Mouse (Mus musculus): ENCODE data around the gene Filip1l. TPM values are rescaled to one million over a fixed set of nuclear protein-coding genes. Genes with fewer than 3 reads are reported as not detected.

The Filip1l gene
- polyA plus RNA-seq, 1 experiment from 2014 or later: 3.0 TPM

GRCm38 (mm10) chr16:57340613-57340898, 12.3 kb upstream of the Filip1l start:
- DNase-seq (no peak), ATAC-seq (ENCODE audit: low FRiP score, low TSS enrichment) (no peak)
- H3K9me3 ChIP-seq (ENCODE audit: control insufficient read depth, low read length): no peaks in the 10 kb centered on the region
- no peak overlapping the region for H3K9ac ChIP-seq (replicated peaks; ENCODE audit: low read length)
- H3K4me3 ChIP-seq (replicated peaks; ENCODE audit: low read depth, low read length): no peak overlapping the region
- WGBS: 53% methylated on average over 5 of the region's 5 CpGs
- no peaks in the 10 kb centered on the region for H3K27me3 ChIP-seq (ENCODE audit: control insufficient read depth, insufficient read depth, low read length)
- no peak overlapping the region for H3K27ac ChIP-seq (replicated peaks; ENCODE audit: low read depth, low read length)
- no peaks in the 10 kb centered on the region for H3K36me3 ChIP-seq (ENCODE audit: control insufficient read depth, insufficient read depth, low read length)
- no peaks in the 10 kb centered on the region for H3K4me1 ChIP-seq (ENCODE audit: control insufficient read depth, insufficient read depth, low read length)
- H3K4me2 ChIP-seq (ENCODE audit: low read length): no peak overlapping the region

DNA sequence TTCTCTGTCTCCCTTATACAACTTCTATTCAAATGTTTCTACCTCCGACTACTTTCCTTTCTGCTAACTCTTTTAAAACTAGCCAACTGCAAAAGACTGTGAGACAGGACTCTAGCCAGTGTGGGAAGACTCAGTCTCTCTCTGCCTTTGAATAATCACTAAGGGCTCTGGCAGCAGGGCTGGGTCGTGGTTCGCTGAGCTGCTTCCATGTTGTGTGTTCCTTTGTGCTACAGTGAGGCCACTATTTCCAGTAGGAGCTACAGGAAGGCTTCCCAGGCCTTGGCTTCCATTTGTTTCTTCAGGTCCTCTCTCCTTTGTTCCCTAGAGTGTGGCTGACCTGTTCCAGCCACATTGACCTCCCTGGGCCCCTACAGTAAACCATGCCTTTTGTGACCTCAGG, 6.6 kb upstream of the Filip1l start:
- no peaks in the 10 kb centered on the region for H3K36me3 ChIP-seq (ENCODE audit: control insufficient read depth, insufficient read depth, low read length)
- H3K27ac ChIP-seq (replicated peaks; ENCODE audit: low read depth, low read length): no peak overlapping the region
- H3K4me2 ChIP-seq (ENCODE audit: low read length): no peak overlapping the region
- H3K9me3 ChIP-seq (ENCODE audit: control insufficient read depth, low read length): no peaks in the 10 kb centered on the region
- whole genome bisulfite sequencing: 47% methylated on average over 3 of the region's 3 CpGs
- no peaks in the 10 kb centered on the region for H3K27me3 ChIP-seq (ENCODE audit: control insufficient read depth, insufficient read depth, low read length)
- H3K9ac ChIP-seq (replicated peaks; ENCODE audit: low read length): no peak overlapping the region
- ATAC-seq (ENCODE audit: low FRiP score, low TSS enrichment) (no peak), DNase-seq (no peak)
- H3K4me3 ChIP-seq (replicated peaks; ENCODE audit: low read depth, low read length): no peak overlapping the region
- no peaks in the 10 kb centered on the region for H3K4me1 ChIP-seq (ENCODE audit: control insufficient read depth, insufficient read depth, low read length)

DNA sequence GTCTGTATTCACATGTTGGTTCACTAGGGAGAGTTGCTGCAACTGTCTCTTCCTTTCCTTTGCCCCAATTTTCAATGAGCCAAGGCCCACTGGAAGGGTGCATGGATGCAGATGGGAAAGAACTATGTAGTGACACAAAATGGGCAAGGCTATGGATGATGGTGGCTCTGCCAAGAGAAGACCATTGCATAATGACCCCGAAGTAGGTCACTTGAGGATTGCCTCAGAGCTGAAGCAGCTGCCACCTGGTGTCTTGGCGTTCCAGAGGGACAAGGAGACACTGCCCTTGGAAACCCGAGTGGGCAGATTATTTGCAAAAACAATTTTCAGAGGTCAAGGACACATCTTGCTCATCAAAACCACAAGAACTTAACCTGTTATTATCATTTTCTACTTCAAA, 3.9 kb upstream of the Filip1l start:
- DNase-seq (no peak), ATAC-seq (ENCODE audit: low FRiP score, low TSS enrichment) (no peak)
- 86% methylated on average over 3 of the region's 3 CpGs for WGBS

DNA sequence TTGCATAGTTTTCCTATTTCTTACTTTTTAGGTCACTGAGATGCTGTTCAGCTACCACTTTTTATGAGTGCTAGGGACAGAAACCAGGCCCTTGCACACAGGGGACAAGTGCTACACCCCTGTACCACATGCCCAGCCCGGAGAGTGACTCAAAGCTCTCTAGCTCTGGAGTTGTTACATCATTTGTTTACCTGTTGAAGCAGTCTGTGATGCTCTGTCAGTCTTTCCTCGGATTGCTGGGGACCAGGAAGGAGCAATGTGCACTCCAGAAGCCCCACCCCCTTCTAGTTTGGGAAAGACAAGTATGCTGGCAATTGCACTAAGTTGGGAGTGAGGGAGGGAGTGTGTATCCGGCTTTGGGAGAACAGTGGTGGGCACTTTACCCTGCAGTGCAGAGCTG, 3.2 kb upstream of the Filip1l start:
- Histone ChIP-seq H3K4me3 (replicated peaks; ENCODE audit: low read depth, low read length) (no peak overlapping the region), H3K9ac (replicated peaks; ENCODE audit: low read length) (no peak overlapping the region), H3K4me2 (ENCODE audit: low read length) (no peak overlapping the region), H3K27me3 (ENCODE audit: control insufficient read depth, insufficient read depth, low read length) (no peaks in the 10 kb centered on the region), H3K4me1 (ENCODE audit: control insufficient read depth, insufficient read depth, low read length) (no peaks in the 10 kb centered on the region), H3K36me3 (ENCODE audit: control insufficient read depth, insufficient read depth, low read length) (no peaks in the 10 kb centered on the region), H3K27ac (replicated peaks; ENCODE audit: low read depth, low read length) (no peak overlapping the region), H3K9me3 (ENCODE audit: control insufficient read depth, low read length) (no peaks in the 10 kb centered on the region)
- DNase-seq (no peak), ATAC-seq (ENCODE audit: low FRiP score, low TSS enrichment) (no peak)
- whole genome bisulfite sequencing: 63% methylated on average over 3 of the region's 3 CpGs

More for the DNA sequence above, 3.9 kb upstream of the Filip1l start:
- Histone ChIP-seq H3K4me2 (ENCODE audit: low read length) (no peak overlapping the region), H3K4me1 (ENCODE audit: control insufficient read depth, insufficient read depth, low read length) (no peaks in the 10 kb centered on the region), H3K27me3 (ENCODE audit: control insufficient read depth, insufficient read depth, low read length) (no peaks in the 10 kb centered on the region), H3K9ac (replicated peaks; ENCODE audit: low read length) (no peak overlapping the region), H3K4me3 (replicated peaks; ENCODE audit: low read depth, low read length) (no peak overlapping the region), H3K27ac (replicated peaks; ENCODE audit: low read depth, low read length) (no peak overlapping the region), H3K36me3 (ENCODE audit: control insufficient read depth, insufficient read depth, low read length) (no peaks in the 10 kb centered on the region), H3K9me3 (ENCODE audit: control insufficient read depth, low read length) (no peaks in the 10 kb centered on the region)

GRCm38 (mm10) chr16:57353166-57353721, 351 bp downstream of the Filip1l start:
- no peaks in the 10 kb centered on the region for H3K9me3 ChIP-seq (ENCODE audit: control insufficient read depth, low read length)
- no peak overlapping the region for H3K9ac ChIP-seq (replicated peaks; ENCODE audit: low read length)
- no peak overlapping the region for H3K4me3 ChIP-seq (replicated peaks; ENCODE audit: low read depth, low read length)
- no peak overlapping the region for H3K27ac ChIP-seq (replicated peaks; ENCODE audit: low read depth, low read length)
- H3K27me3 ChIP-seq (ENCODE audit: control insufficient read depth, insufficient read depth, low read length): no peaks in the 10 kb centered on the region
- no peak for DNase-seq
- no peak overlapping the region for H3K4me2 ChIP-seq (ENCODE audit: low read length)
- 87% methylated on average over 11 of the region's 11 CpGs for WGBS
- no peaks in the 10 kb centered on the region for H3K4me1 ChIP-seq (ENCODE audit: control insufficient read depth, insufficient read depth, low read length)
- ATAC-seq (ENCODE audit: low FRiP score, low TSS enrichment): no peak
- H3K36me3 ChIP-seq (ENCODE audit: control insufficient read depth, insufficient read depth, low read length): no peaks in the 10 kb centered on the region

DNA sequence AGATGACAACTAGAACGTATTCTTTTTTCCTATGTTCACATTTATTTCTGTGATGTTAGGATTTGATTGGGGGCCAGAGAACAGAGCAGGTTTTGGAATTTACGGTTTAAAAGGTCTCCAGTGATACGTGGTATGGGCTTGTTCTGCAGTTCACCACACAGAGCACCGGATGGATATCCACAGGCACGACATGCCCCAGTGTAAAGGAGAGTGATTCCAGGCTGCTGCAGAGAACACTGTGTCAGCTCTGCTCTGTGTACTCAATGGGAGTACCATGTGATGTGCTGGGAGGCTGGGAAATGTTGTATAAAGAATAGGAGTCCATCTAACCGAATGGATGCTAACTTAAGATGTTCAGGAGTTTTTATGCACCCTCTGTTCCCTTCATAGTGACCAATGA, 1.0 kb downstream of the Filip1l start:
- H3K9me3 ChIP-seq (ENCODE audit: control insufficient read depth, low read length): no peaks in the 10 kb centered on the region
- no peak overlapping the region for H3K9ac ChIP-seq (replicated peaks; ENCODE audit: low read length)
- H3K27me3 ChIP-seq (ENCODE audit: control insufficient read depth, insufficient read depth, low read length): no peaks in the 10 kb centered on the region
- H3K27ac ChIP-seq (replicated peaks; ENCODE audit: low read depth, low read length): no peak overlapping the region
- no peak overlapping the region for H3K4me2 ChIP-seq (ENCODE audit: low read length)
- DNase-seq: no peak
- no peaks in the 10 kb centered on the region for H3K4me1 ChIP-seq (ENCODE audit: control insufficient read depth, insufficient read depth, low read length)
- no peaks in the 10 kb centered on the region for H3K36me3 ChIP-seq (ENCODE audit: control insufficient read depth, insufficient read depth, low read length)
- 78% methylated on average over 6 of the region's 6 CpGs for WGBS
- no peak overlapping the region for H3K4me3 ChIP-seq (replicated peaks; ENCODE audit: low read depth, low read length)
- ATAC-seq (ENCODE audit: low FRiP score, low TSS enrichment): no peak

DNA sequence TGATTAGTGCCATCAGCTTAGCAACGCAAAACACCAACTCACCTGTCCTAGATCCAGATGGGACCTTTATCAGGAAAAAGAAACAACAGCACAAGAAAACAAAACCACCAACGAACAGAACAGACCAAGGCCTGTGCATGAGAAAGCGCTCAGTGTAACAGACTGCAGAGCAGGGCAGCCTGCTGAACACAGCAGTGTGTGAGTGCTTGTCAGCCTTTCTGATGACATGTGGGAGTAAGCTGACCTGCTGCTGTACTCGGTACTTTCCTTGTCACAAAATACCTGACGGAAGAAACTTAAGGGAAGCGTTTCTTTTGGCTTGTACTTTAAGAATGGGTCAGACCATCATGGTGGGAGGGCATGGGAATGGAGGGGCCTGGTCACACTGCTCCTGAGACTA, 3.6 kb downstream of the Filip1l start:
- no peak overlapping the region for H3K4me3 ChIP-seq (replicated peaks; ENCODE audit: low read depth, low read length)
- no peaks in the 10 kb centered on the region for H3K4me1 ChIP-seq (ENCODE audit: control insufficient read depth, insufficient read depth, low read length)
- WGBS: 65% methylated on average over 6 of the region's 6 CpGs
- no peaks in the 10 kb centered on the region for H3K9me3 ChIP-seq (ENCODE audit: control insufficient read depth, low read length)
- H3K4me2 ChIP-seq (ENCODE audit: low read length): no peak overlapping the region
- no peak overlapping the region for H3K27ac ChIP-seq (replicated peaks; ENCODE audit: low read depth, low read length)
- H3K9ac ChIP-seq (replicated peaks; ENCODE audit: low read length): no peak overlapping the region
- no peaks in the 10 kb centered on the region for H3K36me3 ChIP-seq (ENCODE audit: control insufficient read depth, insufficient read depth, low read length)
- DNase-seq (no peak), ATAC-seq (ENCODE audit: low FRiP score, low TSS enrichment) (no peak)
- no peaks in the 10 kb centered on the region for H3K27me3 ChIP-seq (ENCODE audit: control insufficient read depth, insufficient read depth, low read length)

DNA sequence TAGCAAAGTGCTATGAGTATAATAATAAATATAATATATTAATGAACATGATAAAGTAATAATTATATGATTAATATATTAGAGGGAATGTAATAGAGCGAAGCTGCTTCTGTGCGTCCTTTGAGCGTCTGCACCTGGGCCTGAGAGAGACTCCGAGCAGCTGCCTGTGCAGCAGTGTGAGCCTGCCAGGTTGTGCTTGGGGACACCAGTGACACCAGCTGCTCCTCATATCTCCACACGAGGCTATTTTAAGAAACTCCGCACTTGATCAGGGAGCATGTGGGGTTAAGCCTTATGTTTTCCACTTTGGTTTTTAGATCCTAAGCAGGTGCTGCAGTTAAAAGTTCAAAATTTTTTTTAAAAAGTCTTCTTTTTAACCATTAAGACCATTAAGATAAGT, 4.1 kb downstream of the Filip1l start:
- Histone ChIP-seq H3K4me1 (ENCODE audit: control insufficient read depth, insufficient read depth, low read length) (no peaks in the 10 kb centered on the region), H3K4me3 (replicated peaks; ENCODE audit: low read depth, low read length) (no peak overlapping the region), H3K36me3 (ENCODE audit: control insufficient read depth, insufficient read depth, low read length) (no peaks in the 10 kb centered on the region), H3K27me3 (ENCODE audit: control insufficient read depth, insufficient read depth, low read length) (no peaks in the 10 kb centered on the region), H3K27ac (replicated peaks; ENCODE audit: low read depth, low read length) (no peak overlapping the region), H3K9me3 (ENCODE audit: control insufficient read depth, low read length) (no peaks in the 10 kb centered on the region), H3K9ac (replicated peaks; ENCODE audit: low read length) (no peak overlapping the region), H3K4me2 (ENCODE audit: low read length) (no peak overlapping the region)
- DNase-seq (no peak), ATAC-seq (ENCODE audit: low FRiP score, low TSS enrichment) (no peak)
- WGBS: 74% methylated on average over 6 of the region's 6 CpGs

- Histone ChIP-seq H3K4me2 (ENCODE audit: low read length) (no peak overlapping the region), H3K27ac (replicated peaks; ENCODE audit: low read depth, low read length) (no peak overlapping the region), H3K9ac (replicated peaks; ENCODE audit: low read length) (no peak overlapping the region), H3K36me3 (ENCODE audit: control insufficient read depth, insufficient read depth, low read length) (no peaks in the 10 kb centered on the region), H3K27me3 (ENCODE audit: control insufficient read depth, insufficient read depth, low read length) (no peaks in the 10 kb centered on the region), H3K9me3 (ENCODE audit: control insufficient read depth, low read length) (no peaks in the 10 kb centered on the region), H3K4me3 (replicated peaks; ENCODE audit: low read depth, low read length) (no peak overlapping the region), H3K4me1 (ENCODE audit: control insufficient read depth, insufficient read depth, low read length) (no peaks in the 10 kb centered on the region)
- DNase-seq (no peak), ATAC-seq (ENCODE audit: low FRiP score, low TSS enrichment) (no peak)
- WGBS: 90% methylated on average over 10 of the region's 10 CpGs
These were observed 6.4 kb downstream of the Filip1l start for GRCm38 (mm10) chr16:57359251-57359650.
